Mouse (Mus musculus) heart, embryonic 15.5 days (tissue): ENCODE measurements around the gene Hoxc11. TPM values are rescaled to one million over a fixed set of nuclear protein-coding genes. Genes with fewer than 3 reads are reported as not detected.

ENCODE experiments used
- ATAC-seq: fragments of 200-750 bp; cut with Nextera tagmentation; replicated peaks from 2 replicates; pipeline ENCODE4 v1.8.0; 2017; ENCODE audit warnings: low read depth, moderate TSS enrichment; ENCODE audit not compliant: insufficient number of reproducible peaks, insufficient read depth, low FRiP score
- H3K27ac ChIP-seq: fragments of 300-500 bp; sonication (generic); 2 replicates; pipeline ENCODE4 v1.5.1; 2015; ENCODE audit warnings: mild to moderate bottlenecking, inconsistent platforms
- H3K27me3 ChIP-seq: fragments of 300-500 bp; sonication (generic); 2 replicates; pipeline ENCODE4 v1.6.1; 2015; ENCODE audit warnings: inconsistent platforms
- H3K36me3 ChIP-seq: fragments of 300-500 bp; sonication (generic); 2 replicates; pipeline ENCODE4 v1.6.1; 2015; ENCODE audit warnings: mild to moderate bottlenecking, inconsistent platforms
- H3K4me1 ChIP-seq: fragments of 300-500 bp; sonication (generic); replicated peaks from 2 replicates; pipeline ENCODE4 v1.6.1; 2015; ENCODE audit warnings: inconsistent platforms
- H3K4me2 ChIP-seq: fragments of 300-500 bp; sonication (generic); 2 replicates; pipeline ENCODE4 v1.6.1; 2015; ENCODE audit warnings: inconsistent platforms, mild to moderate bottlenecking, moderate library complexity
- H3K4me3 ChIP-seq: fragments of 300-500 bp; sonication (generic); 2 replicates; pipeline ENCODE4 v1.5.1; 2015; ENCODE audit warnings: mild to moderate bottlenecking, inconsistent platforms
- H3K9ac ChIP-seq: fragments of 300-500 bp; sonication (generic); 2 replicates; pipeline ENCODE4 v1.6.1; 2015; ENCODE audit warnings: mild to moderate bottlenecking, inconsistent platforms
- H3K9me3 ChIP-seq: fragments of 300-500 bp; sonication (generic); replicated peaks from 2 replicates; pipeline ENCODE4 v1.6.1; 2016; ENCODE audit warnings: inconsistent platforms
- WGBS: fragments of 180-500 bp; shearing (Covaris S2); methylation state at CpG from one replicate; pipeline ENCODE4 v1.1.7; 2015; ENCODE audit warnings: mixed read lengths; 5-methylcytosine and 5-hydroxymethylcytosine counted together
- polyA plus RNA-seq: library from polyadenylated mRNA; unstranded; fragments of >200 nt; fragmentation: Nextera tagmentation; extraction: Ambion mirVana; gene quantifications from 2 replicates; pipeline ENCODE4 v1.2.1, GENCODE M21; 2015

Hoxc11 gene
- polyA plus RNA-seq, 1 experiment from 2014 or later = not detected

GRCm38 (mm10) chr15:102939256-102940155 lies 14.7 kb upstream of the Hoxc11 start:
- Histone ChIP-seq H3K4me3 (no peak overlapping the region), H3K4me2 (no peak overlapping the region), H3K27me3 (peaks cover 100% of the 10 kb centered on the region), H3K9me3 (no peaks in the 10 kb centered on the region), H3K36me3 (no peaks in the 10 kb centered on the region), H3K27ac (no peak overlapping the region), H3K9ac (no peak overlapping the region), H3K4me1 (peaks cover 14% of the 10 kb centered on the region)
- ATAC-seq = no peak
- WGBS = 1% methylated on average over 34 of the region's 34 CpGs

DNA sequence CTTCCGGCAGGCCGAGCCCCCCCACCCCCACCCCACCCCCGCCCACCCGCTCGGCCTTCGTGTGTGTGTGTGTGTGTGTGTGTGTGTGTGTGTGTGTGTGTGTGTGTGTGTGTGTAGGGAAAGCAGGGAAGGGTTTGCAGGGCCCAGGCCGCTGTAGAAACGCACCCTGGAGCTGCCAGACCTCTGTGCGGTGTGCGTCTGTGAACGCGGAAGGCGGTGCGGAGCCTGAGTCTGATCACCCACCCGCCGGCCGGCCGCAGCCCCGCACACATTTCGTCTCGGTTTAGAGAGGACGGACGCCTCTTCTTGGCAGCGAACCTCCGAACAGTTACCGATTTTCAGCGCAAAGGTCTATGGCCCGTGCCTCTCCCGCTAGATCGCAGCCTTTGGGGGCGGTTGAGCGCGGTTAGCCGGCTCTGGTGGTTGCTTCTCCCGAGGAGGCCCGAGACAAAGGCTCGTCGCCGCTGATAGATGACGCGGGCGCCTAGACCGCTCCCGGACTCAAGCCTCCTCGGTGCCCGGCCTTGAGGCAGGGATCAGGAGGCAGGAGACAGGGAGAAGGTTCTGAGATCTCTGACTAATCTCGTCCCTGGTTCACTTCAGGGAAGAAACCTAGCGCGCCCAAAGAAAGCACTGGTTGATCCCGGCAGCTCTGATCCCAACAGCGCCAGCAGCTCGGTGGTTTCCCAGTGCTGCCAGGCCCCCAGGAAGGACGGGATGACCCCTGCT lies 11.3 kb upstream of the Hoxc11 start:
- H3K9ac ChIP-seq = 0 out of 2 replicates have a peak overlapping the region, but pooled peaks have one; percentile 15
- no peak for ATAC-seq
- peaks cover 100% of the 10 kb centered on the region for H3K27me3 ChIP-seq
- peaks cover 5% of the 10 kb centered on the region for H3K4me1 ChIP-seq
- peak overlapping the region; percentile 55 for H3K4me2 ChIP-seq
- no peak overlapping the region for H3K27ac ChIP-seq
- no peaks in the 10 kb centered on the region for H3K36me3 ChIP-seq
- peak overlapping the region; percentile 35 for H3K4me3 ChIP-seq
- no peaks in the 10 kb centered on the region for H3K9me3 ChIP-seq
- WGBS = under 1% methylated on average over 49 of the region's 53 CpGs

DNA sequence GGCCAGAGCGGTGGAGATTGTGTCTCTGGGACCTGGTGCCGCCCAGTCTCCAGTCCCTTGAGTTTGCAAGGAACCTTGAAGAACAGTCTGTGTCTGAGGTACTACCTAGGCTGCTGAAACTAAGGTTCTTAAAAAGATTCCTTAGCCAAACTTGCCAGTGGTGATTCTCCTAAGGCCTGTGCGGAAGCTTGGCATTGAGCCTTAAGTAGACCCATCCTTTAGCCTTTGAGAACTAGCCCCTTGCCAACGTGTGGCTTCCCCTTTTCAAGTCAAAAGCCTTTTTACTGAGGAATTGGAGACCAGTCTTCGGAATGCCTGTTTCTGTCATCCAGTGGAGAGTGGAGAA lies 10.8 kb upstream of the Hoxc11 start:
- Histone ChIP-seq H3K27ac (no peak overlapping the region), H3K4me3 (peak overlapping the region; percentile 35; the same call in 1 of the 2 replicates), H3K27me3 (peaks cover 100% of the 10 kb centered on the region), H3K4me2 (peak overlapping the region; percentile 55; the same call in 1 of the 2 replicates), H3K4me1 (peaks cover 5% of the 10 kb centered on the region), H3K36me3 (no peaks in the 10 kb centered on the region), H3K9me3 (no peaks in the 10 kb centered on the region), H3K9ac (no peak overlapping the region)
- WGBS = 4% methylated on average over 5 of the region's 5 CpGs
- ATAC-seq = no peak

GRCm38 (mm10) chr15:102945185-102946077 lies 8.8 kb upstream of the Hoxc11 start:
- Histone ChIP-seq H3K9ac (no peak overlapping the region), H3K4me3 (no peak overlapping the region), H3K4me2 (no peak overlapping the region), H3K4me1 (peaks cover 5% of the 10 kb centered on the region), H3K36me3 (no peaks in the 10 kb centered on the region), H3K27me3 (peaks cover 100% of the 10 kb centered on the region), H3K9me3 (no peaks in the 10 kb centered on the region), H3K27ac (no peak overlapping the region)
- ATAC-seq = no peak
- WGBS = 13% methylated on average over 22 of the region's 22 CpGs

DNA sequence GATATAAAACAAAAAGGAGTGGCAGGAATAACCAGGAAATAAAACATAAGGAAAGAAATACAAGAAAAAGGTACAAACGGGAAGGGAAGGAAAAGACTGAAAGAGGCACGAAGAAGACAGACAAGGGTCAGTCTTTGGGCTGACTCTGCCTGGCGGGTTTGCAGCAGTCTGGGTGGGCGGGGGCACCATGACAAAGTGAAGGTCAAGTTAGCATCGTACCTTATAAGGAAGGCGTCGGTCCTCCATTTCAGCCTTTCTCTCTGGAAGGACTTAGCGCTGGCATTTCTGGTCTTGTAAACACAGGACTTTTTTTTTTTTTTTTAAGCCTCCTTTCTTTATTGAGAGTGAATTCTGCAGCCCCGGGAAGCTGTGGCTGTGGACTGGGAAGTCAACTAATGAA lies 7.0 kb upstream of the Hoxc11 start:
- no peaks in the 10 kb centered on the region for H3K36me3 ChIP-seq
- no peak overlapping the region for H3K4me2 ChIP-seq
- H3K4me3 ChIP-seq = no peak overlapping the region
- H3K27ac ChIP-seq = no peak overlapping the region
- WGBS = 1% methylated on average over 9 of the region's 9 CpGs
- H3K4me1 ChIP-seq = peaks cover 5% of the 10 kb centered on the region
- H3K27me3 ChIP-seq = peaks cover 100% of the 10 kb centered on the region
- H3K9ac ChIP-seq = no peak overlapping the region
- no peak for ATAC-seq
- no peaks in the 10 kb centered on the region for H3K9me3 ChIP-seq

DNA sequence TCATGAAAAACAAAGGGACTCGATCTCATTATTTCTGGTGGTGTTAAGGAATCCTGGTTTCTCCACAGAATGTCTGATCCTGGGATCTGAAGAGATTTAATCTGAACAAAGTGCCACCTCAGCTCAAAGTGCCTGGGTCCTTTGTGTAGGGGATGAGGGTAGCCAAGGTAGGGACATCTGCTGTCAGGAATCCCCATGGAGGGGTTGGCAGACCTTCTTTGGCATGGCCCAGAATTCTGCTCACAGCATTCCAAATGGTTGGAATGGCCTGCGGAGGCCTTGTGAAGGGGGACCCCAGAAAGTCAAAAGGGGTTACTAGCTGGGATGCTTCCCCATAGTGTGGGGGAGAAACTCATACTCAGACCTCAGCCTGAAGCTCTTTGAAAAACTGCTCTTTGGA lies 5.4 kb upstream of the Hoxc11 start:
- H3K9me3 ChIP-seq = no peaks in the 10 kb centered on the region
- no peak overlapping the region for H3K4me3 ChIP-seq
- peaks cover 100% of the 10 kb centered on the region for H3K27me3 ChIP-seq
- H3K27ac ChIP-seq = no peak overlapping the region
- no peak for ATAC-seq
- no peak overlapping the region for H3K4me2 ChIP-seq
- H3K36me3 ChIP-seq = no peaks in the 10 kb centered on the region
- WGBS = 13% methylated on average over 2 of the region's 2 CpGs
- no peaks in the 10 kb centered on the region for H3K4me1 ChIP-seq
- no peak overlapping the region for H3K9ac ChIP-seq

- no peak overlapping the region for H3K4me3 ChIP-seq
- ATAC-seq = no peak
- peaks cover 100% of the 10 kb centered on the region for H3K27me3 ChIP-seq
- no peak overlapping the region for H3K9ac ChIP-seq
- H3K27ac ChIP-seq = no peak overlapping the region
- no peaks in the 10 kb centered on the region for H3K9me3 ChIP-seq
- H3K4me2 ChIP-seq = no peak overlapping the region
- H3K36me3 ChIP-seq = no peaks in the 10 kb centered on the region
- 2% methylated on average over 20 of the region's 20 CpGs for WGBS
- H3K4me1 ChIP-seq = no peaks in the 10 kb centered on the region
These were observed 4.5 kb upstream of the Hoxc11 start for GRCm38 (mm10) chr15:102949696-102950095.

GRCm38 (mm10) chr15:102950877-102951276 lies 3.4 kb upstream of the Hoxc11 start:
- Histone ChIP-seq H3K9ac (no peak overlapping the region), H3K4me2 (no peak overlapping the region), H3K36me3 (no peaks in the 10 kb centered on the region), H3K9me3 (no peaks in the 10 kb centered on the region), H3K27ac (no peak overlapping the region), H3K4me3 (no peak overlapping the region), H3K27me3 (peaks cover 100% of the 10 kb centered on the region), H3K4me1 (no peaks in the 10 kb centered on the region)
- ATAC-seq = no peak
- 16% methylated on average over 2 of the region's 2 CpGs for WGBS

GRCm38 (mm10) chr15:102953561-102953960 lies 666 bp upstream of the Hoxc11 start:
- Histone ChIP-seq H3K9ac (no peak overlapping the region), H3K27me3 (peaks cover 100% of the 10 kb centered on the region), H3K36me3 (no peaks in the 10 kb centered on the region), H3K4me3 (no peak overlapping the region), H3K4me2 (no peak overlapping the region), H3K27ac (no peak overlapping the region), H3K4me1 (0 out of 2 replicates have a peak, but pooled peaks cover 3% of the 10 kb centered on the region), H3K9me3 (no peaks in the 10 kb centered on the region)
- WGBS = 8% methylated on average over 6 of the region's 6 CpGs
- no peak for ATAC-seq

- WGBS = under 1% methylated on average over 28 of the region's 28 CpGs
- no peaks in the 10 kb centered on the region for H3K36me3 ChIP-seq
- no peak overlapping the region for H3K9ac ChIP-seq
- H3K27ac ChIP-seq = no peak overlapping the region
- H3K4me2 ChIP-seq = no peak overlapping the region
- H3K4me3 ChIP-seq = no peak overlapping the region
- 0 out of 2 replicates have a peak, but pooled peaks cover 3% of the 10 kb centered on the region for H3K4me1 ChIP-seq
- H3K27me3 ChIP-seq = peaks cover 98% of the 10 kb centered on the region
- no peaks in the 10 kb centered on the region for H3K9me3 ChIP-seq
- no peak for ATAC-seq
These were observed 768 bp downstream of the Hoxc11 start for GRCm38 (mm10) chr15:102955007-102955382.
